Mouse (Mus musculus) megakaryocyte, embryonic 14.5 days (primary cell): ENCODE data around the gene Kif16b.

Source experiments
- FLI1 ChIP-seq: IDR thresholded peaks from 2 replicates; pipeline ENCODE4 v1.6.1; 2012; ENCODE audit warnings: low read length, inconsistent platforms, mixed read lengths
- GATA1 ChIP-seq: IDR thresholded peaks from 3 replicates; pipeline ENCODE4 v1.6.1; 2012; ENCODE audit warnings: mixed read lengths, low read length, inconsistent platforms, borderline replicate concordance

DNA sequence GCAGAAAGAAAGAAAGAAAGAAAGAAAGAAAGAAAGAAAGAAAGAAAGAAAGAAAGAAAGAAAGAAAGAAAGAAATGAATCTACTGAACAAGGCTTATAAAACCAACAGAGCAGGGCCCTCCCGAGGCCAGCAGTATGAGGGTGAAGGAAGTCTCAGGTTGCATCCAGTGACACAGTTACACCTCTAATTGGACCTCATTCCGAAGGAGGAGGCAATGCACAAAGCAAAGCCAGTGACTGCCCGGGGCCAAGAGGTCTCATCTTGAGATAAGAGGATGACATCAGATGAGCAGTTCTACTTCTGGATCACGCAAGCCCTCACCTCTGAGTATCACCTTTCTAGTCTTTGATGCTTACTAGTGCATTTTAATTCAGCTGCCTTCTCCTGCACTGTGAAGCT, 20.2 kb downstream of the Kif16b start:
- TF ChIP-seq GATA1 (no peak), FLI1 (no peak)
